Mouse (Mus musculus) bone marrow macrophage, adult 2 months (primary cell): ENCODE measurements around the gene Gm43738.

Source experiments
- CTCF ChIP-seq: IDR thresholded peaks from 2 replicates; pipeline ENCODE4 v1.5.1; 2012; ENCODE audit warnings: low read depth, mild to moderate bottlenecking, low read length, moderate library complexity
- POLR2A ChIP-seq: IDR thresholded peaks from 2 replicates; pipeline ENCODE4 v1.6.1; 2012; ENCODE audit warnings: mild to moderate bottlenecking, low read depth, low read length, borderline replicate concordance

DNA sequence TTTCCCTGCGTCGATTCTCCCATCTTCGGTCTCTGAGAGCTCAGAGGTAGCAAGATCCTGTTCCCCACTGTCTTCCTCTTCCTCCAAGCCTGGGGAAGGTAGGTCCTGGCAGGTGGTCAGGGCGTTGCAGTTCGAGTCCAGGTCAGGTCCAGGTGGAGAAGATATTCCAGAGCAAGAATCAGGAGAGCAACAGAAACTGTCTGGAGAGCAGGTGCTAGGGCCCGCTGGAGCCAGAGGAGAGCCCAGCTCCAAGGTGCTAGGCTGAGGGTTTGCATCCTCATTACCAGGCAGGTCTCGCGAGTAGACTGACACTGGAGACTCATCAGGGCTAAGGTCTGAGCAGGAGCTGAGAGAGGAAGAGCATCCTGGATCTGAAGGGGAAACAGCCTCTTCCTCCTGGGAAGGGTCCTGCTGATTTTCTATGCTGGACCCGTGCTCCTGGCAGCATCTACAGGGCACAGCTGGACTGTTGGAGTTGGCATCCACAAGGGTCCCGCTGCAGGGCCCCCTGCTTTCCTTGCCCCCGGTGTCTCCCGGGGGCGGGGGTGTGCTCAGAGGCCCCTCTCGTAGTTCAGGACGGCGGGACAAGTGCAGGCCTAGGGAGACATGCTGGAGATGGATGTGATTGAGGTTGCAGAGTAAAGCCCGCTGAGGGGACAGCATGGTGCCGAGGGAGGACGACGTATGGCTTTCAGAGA, 8.9 kb downstream of the Gm43738 start:
- TF ChIP-seq CTCF: no peak
- no peak for TF ChIP-seq POLR2A
